Comparison of ENCODE assay signal across 34 mouse cellular contexts in genomic region chr2:35285209-35285608, GRCm38 (mm10).
"Had no signal": no experiment of that assay in that cellular context is flagged by ENCODE, and none has a peak within 500 bp of the region (broad histone marks: within the 10 kb centered on the region; RNA-seq: fewer than 3 reads in every experiment).

No protein-coding gene starts in this region.

- H3K9me3 ChIP-seq: heart, embryonic 12.5 days; heart, embryonic 13.5 days; heart, embryonic 15.5 days; hindbrain, embryonic 10.5 days; hindbrain, embryonic 12.5 days; hindbrain, embryonic 13.5 days; hindbrain, embryonic 15.5 days; intestine, embryonic 15.5 days; kidney, embryonic 15.5 days had no signal

- H3K4me2 ChIP-seq: heart, embryonic 11.5 days; heart, embryonic 12.5 days; heart, embryonic 13.5 days; heart, embryonic 15.5 days; hindbrain, embryonic 12.5 days; hindbrain, embryonic 13.5 days; hindbrain, embryonic 14.5 days; hindbrain, embryonic 15.5 days; intestine, embryonic 15.5 days; kidney, embryonic 15.5 days had no signal

- H3K9ac ChIP-seq: heart, embryonic 12.5 days; heart, embryonic 13.5 days; heart, embryonic 15.5 days; hindbrain, embryonic 12.5 days; hindbrain, embryonic 13.5 days; hindbrain, embryonic 14.5 days; hindbrain, embryonic 15.5 days; intestine, embryonic 15.5 days; kidney, embryonic 15.5 days had no signal

- H3K36me3 ChIP-seq: hindbrain, embryonic 10.5 days; hindbrain, embryonic 12.5 days; hindbrain, embryonic 13.5 days; hindbrain, embryonic 15.5 days; kidney, embryonic 15.5 days had no signal

- DNase-seq: heart, postnatal 10 days; heart, postnatal 14 days; heart, postnatal 36 days; heart, postnatal 4 days; kidney, adult 11 months; kidney, adult 18-20 months; kidney, adult 2 months; kidney, adult 8-10 months; kidney, adult 9 months; kidney, postnatal 10 days; kidney, postnatal 14 days; kidney, postnatal 25 days; kidney, postnatal 36 days; kidney, postnatal 4 days; layer of hippocampus, postnatal 36 days had no signal

- ATAC-seq: hindbrain, embryonic 16.5 days; hindbrain, postnatal 0 days; inflammation-experienced regulatory T-cells, adult 6 months; intestine, embryonic 15.5 days; intestine, embryonic 16.5 days; intestine, postnatal 0 days had no signal

- H3K27ac ChIP-seq: heart, embryonic 13.5 days; heart, embryonic 15.5 days; hindbrain, embryonic 10.5 days; hindbrain, embryonic 12.5 days; hindbrain, embryonic 13.5 days; hindbrain, embryonic 14.5 days; hindbrain, embryonic 15.5 days; hindbrain, postnatal 0 days; intestine, embryonic 15.5 days; kidney, embryonic 15.5 days; kidney, postnatal 0 days; layer of hippocampus, adult 2 months; left cerebral cortex, adult 2 months had no signal

- H3K4me3 ChIP-seq: heart, embryonic 12.5 days; heart, embryonic 13.5 days; heart, embryonic 15.5 days; hindbrain, embryonic 10.5 days; hindbrain, embryonic 12.5 days; hindbrain, embryonic 13.5 days; hindbrain, embryonic 15.5 days; intestine, embryonic 15.5 days; kidney, embryonic 15.5 days; layer of hippocampus, adult 2 months; left cerebral cortex, adult 2 months had no signal

- H3K27me3 ChIP-seq: intestine, embryonic 15.5 days had no signal
